ENCODE assay signal across 12 mouse cellular contexts in the genomic region with DNA sequence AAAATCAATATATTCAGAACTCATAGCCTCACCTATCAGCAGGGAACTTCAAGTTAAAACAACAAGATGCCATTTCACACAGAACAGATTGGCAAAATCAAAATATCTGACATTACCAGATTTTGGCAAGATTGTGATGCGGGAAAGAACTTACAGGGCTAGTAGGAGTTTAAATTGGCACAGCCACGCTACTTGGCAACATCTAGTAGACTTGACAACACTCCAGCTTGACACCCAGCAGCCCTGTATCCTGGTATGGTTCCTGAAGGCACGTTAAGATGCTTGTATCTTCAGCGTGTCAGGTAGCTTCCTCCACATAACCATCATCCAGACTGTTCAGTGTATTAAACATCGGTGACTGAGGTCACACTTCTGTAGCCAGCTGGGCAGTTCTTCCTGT.
"Had no signal": no experiment of that assay in that cellular context is flagged by ENCODE, and none has a peak within 500 bp of the region (broad histone marks: within the 10 kb centered on the region; RNA-seq: fewer than 3 reads in every experiment).

No protein-coding gene starts in this region.

- H3K4me2 ChIP-seq: limb, embryonic 13.5 days; lung, embryonic 14.5 days; midbrain, embryonic 12.5 days; midbrain, embryonic 15.5 days; neural tube, embryonic 12.5 days; neural tube, embryonic 15.5 days had no signal

- H3K9ac ChIP-seq: limb, embryonic 13.5 days; liver, embryonic 14.5 days; liver, postnatal 0 days; lung, embryonic 14.5 days; midbrain, embryonic 12.5 days; midbrain, embryonic 15.5 days; neural tube, embryonic 12.5 days; neural tube, embryonic 15.5 days had no signal

- H3K27ac ChIP-seq: kidney, postnatal 0 days; layer of hippocampus, adult 2 months; limb, embryonic 10.5 days; limb, embryonic 13.5 days; liver, embryonic 14.5 days; macrophage; midbrain, embryonic 12.5 days; midbrain, embryonic 15.5 days; neural tube, embryonic 12.5 days; neural tube, embryonic 15.5 days had no signal

- H3K4me3 ChIP-seq: layer of hippocampus, adult 2 months; limb, embryonic 10.5 days; limb, embryonic 13.5 days; midbrain, embryonic 12.5 days; midbrain, embryonic 15.5 days; neural tube, embryonic 12.5 days; neural tube, embryonic 15.5 days had no signal

- ATAC-seq: midbrain, embryonic 15.5 days had no signal

- H3K4me1 ChIP-seq: limb, embryonic 10.5 days; limb, embryonic 13.5 days; midbrain, embryonic 12.5 days; midbrain, embryonic 15.5 days; neural tube, embryonic 12.5 days; neural tube, embryonic 15.5 days had no signal

- H3K27me3 ChIP-seq: limb, embryonic 13.5 days; midbrain, embryonic 12.5 days; midbrain, embryonic 15.5 days; neural tube, embryonic 12.5 days; neural tube, embryonic 15.5 days had no signal

- H3K36me3 ChIP-seq: limb, embryonic 10.5 days; limb, embryonic 13.5 days; midbrain, embryonic 12.5 days; midbrain, embryonic 15.5 days; neural tube, embryonic 12.5 days; neural tube, embryonic 15.5 days had no signal

- H3K9me3 ChIP-seq: limb, embryonic 10.5 days; limb, embryonic 13.5 days; midbrain, embryonic 12.5 days; midbrain, embryonic 15.5 days; neural tube, embryonic 12.5 days; neural tube, embryonic 15.5 days had no signal
